Mouse (Mus musculus): ENCODE results near the gene Gm44503.

- TF ChIP-seq CTCF (IDR thresholded peaks at IDR 0.05; ENCODE audit: low read depth, low read length) (no peak; the same call in 1 of the 2 replicates), POLR2A (IDR thresholded peaks at IDR 0.05; ENCODE audit: borderline replicate concordance, low read depth, low read length) (no peak)
Observed at GRCm38 (mm10) chr9:72954746-72955145, 3.9 kb upstream of the Gm44503 start.
